Mouse (Mus musculus) splenic B cell, adult 2 months (primary cell): ENCODE measurements around the gene Hsd3b7.

Experiments used
- DNase-seq: peaks from one replicate; pipeline ENCODE4 v3.0.0-alpha.2; 2011; ENCODE audit warnings: low read depth, low spot score
- H3K27me3 ChIP-seq: 2 replicates; pipeline ENCODE4 v1.6.1; 2012; ENCODE audit warnings: mild to moderate bottlenecking, low read length, moderate library complexity, mixed read lengths; ENCODE audit not compliant: control insufficient read depth, poor library complexity, insufficient read depth, severe bottlenecking
- H3K36me3 ChIP-seq: 2 replicates; pipeline ENCODE4 v1.6.1; 2012; ENCODE audit warnings: mild to moderate bottlenecking, low read length, moderate library complexity, mixed read lengths; ENCODE audit not compliant: control insufficient read depth, poor library complexity, insufficient read depth, severe bottlenecking

The Hsd3b7 gene

DNA sequence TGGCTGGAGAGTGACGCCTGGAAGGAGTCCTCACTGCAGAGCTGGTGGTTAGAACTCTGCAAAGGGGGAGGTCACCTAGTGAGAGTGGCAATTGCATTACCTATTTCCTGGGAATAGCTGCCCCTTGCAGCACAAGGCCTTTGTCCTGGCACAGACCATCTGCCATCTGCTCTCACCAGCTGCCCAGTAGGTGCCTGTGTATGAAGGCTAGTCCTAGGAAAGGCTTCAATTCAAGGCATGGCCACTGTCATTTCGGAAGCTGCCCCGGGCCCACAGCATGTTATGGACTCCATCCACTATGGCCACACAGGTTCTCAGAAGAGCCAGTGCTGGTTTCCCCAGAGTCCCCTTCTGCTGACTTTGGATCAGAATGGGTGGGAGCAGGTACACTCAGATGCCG is 1.8 kb upstream of the Hsd3b7 start:
- DNase-seq = no peak
- Histone ChIP-seq H3K27me3 (no peaks in the 10 kb centered on the region), H3K36me3 (peaks cover 8% of the 10 kb centered on the region)

DNA sequence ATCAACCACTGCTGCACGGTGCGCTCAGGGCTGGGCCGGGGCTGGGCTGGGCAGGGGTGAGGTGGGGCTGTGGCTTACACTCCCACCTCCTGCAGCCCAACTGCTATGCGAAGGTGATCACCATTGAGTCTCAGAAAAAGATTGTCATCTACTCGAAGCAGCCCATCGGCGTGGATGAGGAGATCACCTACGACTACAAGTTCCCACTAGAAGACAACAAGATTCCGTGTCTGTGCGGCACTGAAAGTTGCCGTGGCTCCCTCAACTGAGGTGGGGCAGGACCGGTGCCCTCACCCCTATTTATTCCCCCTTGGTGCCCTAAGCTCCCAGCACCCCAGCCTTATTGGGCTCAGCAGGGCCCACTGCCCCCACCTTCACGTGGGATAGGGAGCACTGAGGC is 1.2 kb upstream of the Hsd3b7 start:
- H3K36me3 ChIP-seq = peaks cover 8% of the 10 kb centered on the region
- DNase-seq = no peak
- H3K27me3 ChIP-seq = no peaks in the 10 kb centered on the region

DNA sequence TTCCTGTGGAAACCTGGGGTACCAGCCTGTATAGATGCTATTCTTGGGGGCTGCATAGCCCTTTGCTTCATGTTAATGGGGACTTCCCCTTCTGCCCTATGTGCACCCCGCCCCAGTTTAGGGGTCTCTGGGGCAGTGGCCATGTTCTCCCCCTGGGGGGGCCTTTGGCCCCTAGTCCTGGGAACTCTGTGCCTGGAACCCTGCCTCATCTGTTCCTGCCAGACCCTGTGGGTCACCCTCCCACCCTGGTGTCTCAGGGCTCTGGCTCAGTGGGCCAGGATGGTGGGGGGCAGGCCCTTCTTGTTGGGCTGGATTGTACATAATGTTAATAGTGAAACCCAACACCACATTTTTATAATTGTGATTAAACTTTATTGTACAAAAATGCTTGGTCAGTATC is 666 bp upstream of the Hsd3b7 start:
- Histone ChIP-seq H3K27me3 (no peaks in the 10 kb centered on the region), H3K36me3 (peaks cover 8% of the 10 kb centered on the region)
- DNase-seq = no peak

DNA sequence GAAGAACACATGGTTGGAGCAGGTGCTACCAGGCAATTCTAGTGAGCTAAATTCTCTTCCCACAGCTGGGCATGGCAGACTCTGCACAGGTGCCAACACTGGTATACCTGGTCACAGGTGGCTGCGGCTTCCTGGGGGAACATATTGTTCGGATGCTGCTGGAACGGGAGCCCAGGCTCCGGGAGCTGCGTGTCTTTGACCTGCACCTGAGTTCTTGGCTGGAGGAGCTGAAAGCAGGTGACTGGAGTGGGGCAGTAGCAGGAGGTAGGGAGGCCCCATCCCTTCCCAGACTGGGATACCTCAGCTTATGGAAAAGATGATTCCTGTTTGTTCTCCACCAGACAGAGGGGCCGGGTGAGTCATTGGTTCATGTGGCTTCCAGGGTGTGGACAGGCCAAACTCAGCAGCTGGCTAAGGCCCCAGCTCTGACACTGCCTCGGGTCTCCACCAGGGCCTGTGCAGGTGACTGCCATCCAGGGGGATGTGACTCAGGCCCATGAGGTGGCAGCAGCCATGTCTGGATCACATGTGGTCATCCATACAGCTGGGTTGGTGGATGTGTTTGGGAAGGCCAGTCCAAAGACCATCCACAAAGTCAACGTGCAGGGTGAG is 712 bp downstream of the Hsd3b7 start:
- H3K36me3 ChIP-seq = peaks cover 3% of the 10 kb centered on the region
- DNase-seq = no peak
- no peaks in the 10 kb centered on the region for H3K27me3 ChIP-seq

DNA sequence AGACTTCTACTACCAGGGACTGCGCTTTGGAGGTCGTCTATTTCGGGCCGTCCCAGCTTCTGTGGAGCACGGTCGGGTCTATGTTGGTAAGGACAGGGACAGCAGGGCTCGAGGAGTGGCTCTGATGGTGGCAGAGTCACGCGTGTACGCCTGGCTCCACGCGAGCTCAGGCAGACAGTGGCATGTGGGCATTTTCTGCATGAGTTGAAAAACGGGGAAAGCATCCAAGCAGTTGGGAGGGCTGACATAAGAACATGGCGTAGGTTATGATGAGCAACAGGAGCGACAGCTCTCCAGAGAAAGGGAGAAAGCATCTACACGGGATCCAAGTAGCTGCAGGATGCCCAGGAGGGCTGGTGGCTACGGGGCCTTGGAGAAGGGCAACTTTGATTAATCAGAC is 1.9 kb downstream of the Hsd3b7 start:
- H3K27me3 ChIP-seq = no peaks in the 10 kb centered on the region
- DNase-seq = no peak
- peaks cover 2% of the 10 kb centered on the region; the same call in 1 of the 2 replicates for H3K36me3 ChIP-seq

DNA sequence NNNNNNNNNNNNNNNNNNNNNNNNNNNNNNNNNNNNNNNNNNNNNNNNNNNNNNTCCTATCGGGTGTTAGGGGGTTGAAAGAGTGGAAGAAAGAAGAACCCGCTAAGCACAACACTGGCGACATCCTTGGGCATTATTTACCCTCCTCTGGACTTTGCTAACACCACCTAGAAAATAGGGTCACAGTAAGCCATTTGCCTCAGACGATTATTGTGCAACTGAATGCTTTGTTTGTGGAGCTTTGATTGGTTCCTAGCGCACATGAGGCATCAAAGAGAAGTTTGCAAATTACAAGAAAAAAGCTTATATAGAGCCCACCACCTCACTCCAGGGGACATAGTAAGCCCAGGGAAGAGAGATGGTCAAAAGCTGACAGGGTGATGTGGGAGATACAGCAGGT is 8.4 kb downstream of the Hsd3b7 start:
- no peak for DNase-seq

DNA sequence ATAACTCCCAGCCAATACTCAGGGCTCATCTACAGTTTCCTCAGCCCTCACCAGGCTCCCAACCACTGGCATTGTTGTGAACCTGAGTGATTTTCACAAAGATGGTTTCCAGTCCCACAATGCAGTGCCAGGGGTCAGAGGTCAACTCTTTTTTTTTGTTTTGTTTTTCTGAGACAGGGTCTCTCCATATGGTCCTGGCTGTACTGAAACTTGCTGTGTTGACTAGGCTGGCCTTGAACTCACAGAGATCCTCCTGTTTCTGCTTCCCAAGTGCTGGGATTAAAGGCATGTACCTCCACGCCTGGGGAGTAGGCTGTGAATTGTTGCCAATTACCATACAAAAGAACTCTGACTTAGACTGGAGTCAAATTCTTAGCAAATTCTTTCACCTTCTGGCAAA is 9.4 kb downstream of the Hsd3b7 start:
- Histone ChIP-seq H3K27me3 (no peaks in the 10 kb centered on the region), H3K36me3 (no peaks in the 10 kb centered on the region)
- no peak for DNase-seq

More for the DNA sequence above, 8.4 kb downstream of the Hsd3b7 start:
- H3K36me3 ChIP-seq = no peaks in the 10 kb centered on the region
- H3K27me3 ChIP-seq = no peaks in the 10 kb centered on the region

DNA sequence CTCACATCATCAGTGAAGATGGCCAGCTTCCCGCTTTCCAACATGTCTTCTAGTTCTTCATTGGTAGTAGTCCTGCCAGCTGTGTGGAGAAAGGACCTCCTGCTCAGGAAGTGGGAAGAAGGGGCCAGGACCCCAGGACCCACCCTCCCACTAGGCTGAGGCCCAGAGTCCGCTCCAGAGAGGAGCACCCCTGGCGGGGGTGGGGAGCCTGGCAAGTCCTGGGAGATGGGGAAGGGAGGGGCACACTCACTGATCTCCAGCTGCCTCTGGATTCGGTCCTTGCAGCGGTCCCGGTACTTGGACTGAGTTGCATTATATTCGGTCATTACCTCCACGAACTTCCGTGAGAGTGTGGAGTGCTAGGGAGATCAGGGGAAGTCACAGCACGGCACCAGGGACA is 10.2 kb downstream of the Hsd3b7 start:
- H3K36me3 ChIP-seq = no peaks in the 10 kb centered on the region
- no peak for DNase-seq
- H3K27me3 ChIP-seq = no peaks in the 10 kb centered on the region

DNA sequence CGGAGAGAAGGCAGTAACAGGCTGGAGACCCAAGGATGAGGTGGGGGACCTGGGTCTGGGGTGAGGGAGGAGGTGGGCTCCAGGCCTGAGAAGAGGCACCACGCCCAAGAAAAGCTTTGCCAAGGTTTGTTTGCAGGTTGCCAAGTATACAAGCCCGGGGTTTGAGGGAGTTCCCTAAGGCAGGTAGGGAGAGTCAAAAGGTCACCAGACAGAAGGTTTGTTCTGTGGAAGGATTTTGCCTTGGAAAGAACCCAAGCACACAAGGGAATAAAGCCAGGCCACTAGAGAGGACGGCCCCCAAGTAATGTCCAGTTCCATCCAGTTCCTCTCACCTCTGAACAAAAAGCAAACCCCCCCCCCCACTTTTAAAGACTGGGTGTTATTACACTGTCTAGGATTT is 10.8 kb downstream of the Hsd3b7 start:
- no peak for DNase-seq
- Histone ChIP-seq H3K27me3 (no peaks in the 10 kb centered on the region), H3K36me3 (no peaks in the 10 kb centered on the region)

DNA sequence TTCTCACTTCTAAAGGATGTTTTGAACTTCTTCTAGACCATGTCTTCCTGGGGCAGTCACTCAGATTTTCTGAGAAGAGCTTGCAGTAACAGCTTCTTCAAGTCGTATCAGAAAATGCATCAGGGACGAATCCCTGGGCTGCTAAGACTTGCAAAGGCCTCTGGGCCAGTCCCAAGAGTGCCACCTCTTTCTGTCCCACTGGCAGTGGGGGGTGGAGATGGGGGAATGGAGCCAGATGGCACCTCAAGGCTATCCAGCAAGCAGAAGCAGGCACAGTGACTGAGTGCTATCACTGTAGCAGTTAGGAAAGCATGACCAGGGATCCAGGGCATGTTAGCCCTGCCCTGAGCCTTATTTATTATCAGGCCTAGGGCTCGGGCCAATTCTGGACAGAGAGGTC is 11.9 kb downstream of the Hsd3b7 start:
- Histone ChIP-seq H3K36me3 (no peaks in the 10 kb centered on the region), H3K27me3 (no peaks in the 10 kb centered on the region)
- no peak for DNase-seq

DNA sequence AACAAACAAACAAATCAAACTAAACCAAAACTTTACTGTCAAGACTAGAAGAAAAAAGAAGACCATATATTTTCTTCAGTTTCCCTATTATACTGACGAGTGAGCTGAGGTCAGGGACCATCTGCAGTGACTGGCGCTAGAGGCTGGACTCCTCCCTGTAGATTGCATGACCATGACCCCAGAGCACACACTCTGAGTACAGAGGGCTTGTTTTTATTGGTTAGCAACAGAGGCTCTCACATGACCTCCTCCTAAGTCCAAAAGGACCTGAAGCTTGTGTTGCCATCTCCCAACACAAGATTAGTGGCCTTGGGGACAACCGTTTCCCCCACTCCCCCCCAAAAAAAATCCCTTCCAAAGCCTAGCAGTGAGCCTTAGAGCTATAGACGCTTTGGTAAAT is 13.4 kb downstream of the Hsd3b7 start:
- DNase-seq = no peak
- Histone ChIP-seq H3K36me3 (no peaks in the 10 kb centered on the region), H3K27me3 (no peaks in the 10 kb centered on the region)

DNA sequence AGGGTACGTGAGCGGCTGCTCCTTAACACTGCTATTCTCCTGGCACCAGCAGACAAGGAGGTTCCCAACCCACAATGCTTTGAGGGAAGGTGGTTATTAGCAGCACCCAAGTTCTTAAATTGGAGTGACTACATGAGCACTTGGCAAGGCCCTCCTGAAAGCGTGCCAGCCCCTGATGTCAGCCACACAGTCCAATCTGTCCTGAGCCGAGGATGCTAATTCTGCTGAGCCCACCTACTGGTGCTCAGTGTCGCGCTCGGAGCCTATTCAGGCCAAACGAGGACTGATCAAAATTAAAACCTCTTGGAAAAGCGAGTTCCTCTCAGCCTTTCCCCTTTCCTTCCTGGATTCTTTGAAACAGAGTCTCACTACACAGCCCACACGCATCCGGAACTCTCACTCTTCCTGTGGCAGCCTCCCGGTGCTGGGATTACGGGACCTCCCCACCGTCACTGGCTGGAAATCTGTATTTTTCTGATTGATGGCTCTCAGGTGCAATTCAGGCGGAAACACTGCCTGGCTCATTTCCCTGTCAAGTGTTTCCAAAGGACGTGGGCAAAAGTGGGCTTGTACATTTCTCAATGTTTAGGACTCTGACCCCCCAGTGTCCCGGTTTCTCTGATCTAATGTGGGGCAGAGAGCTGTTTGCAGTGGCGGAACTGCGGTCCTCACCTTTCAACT is 14.0 kb downstream of the Hsd3b7 start:
- Histone ChIP-seq H3K36me3 (no peaks in the 10 kb centered on the region), H3K27me3 (no peaks in the 10 kb centered on the region)
- no peak for DNase-seq

DNA sequence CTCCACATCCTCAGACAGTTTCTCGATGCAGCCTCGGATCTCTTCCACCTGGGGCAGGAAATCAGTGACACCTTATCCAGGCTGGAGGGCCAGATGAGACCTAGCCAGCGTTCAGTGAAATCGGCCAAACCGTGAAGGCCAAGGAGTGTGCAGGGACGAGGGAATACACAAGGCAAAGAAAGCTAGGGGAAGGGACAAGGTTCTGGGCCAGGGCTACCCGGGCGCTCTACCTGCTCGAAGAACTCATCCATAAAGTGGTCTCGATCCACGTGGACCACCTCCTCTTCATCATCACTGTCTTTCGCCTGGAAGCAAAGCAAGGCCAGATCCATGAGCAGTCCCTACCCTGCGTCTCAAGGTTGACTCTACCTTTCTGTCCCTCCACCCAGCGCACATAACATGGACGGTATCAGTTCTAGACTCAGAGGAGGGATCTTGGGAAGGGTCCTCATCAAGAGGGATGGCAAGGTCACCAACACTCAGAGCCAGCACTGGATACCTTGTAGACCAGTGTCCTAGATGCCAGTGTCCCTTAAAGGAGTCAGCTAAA is 14.8 kb downstream of the Hsd3b7 start:
- H3K36me3 ChIP-seq = no peaks in the 10 kb centered on the region
- H3K27me3 ChIP-seq = no peaks in the 10 kb centered on the region

DNA sequence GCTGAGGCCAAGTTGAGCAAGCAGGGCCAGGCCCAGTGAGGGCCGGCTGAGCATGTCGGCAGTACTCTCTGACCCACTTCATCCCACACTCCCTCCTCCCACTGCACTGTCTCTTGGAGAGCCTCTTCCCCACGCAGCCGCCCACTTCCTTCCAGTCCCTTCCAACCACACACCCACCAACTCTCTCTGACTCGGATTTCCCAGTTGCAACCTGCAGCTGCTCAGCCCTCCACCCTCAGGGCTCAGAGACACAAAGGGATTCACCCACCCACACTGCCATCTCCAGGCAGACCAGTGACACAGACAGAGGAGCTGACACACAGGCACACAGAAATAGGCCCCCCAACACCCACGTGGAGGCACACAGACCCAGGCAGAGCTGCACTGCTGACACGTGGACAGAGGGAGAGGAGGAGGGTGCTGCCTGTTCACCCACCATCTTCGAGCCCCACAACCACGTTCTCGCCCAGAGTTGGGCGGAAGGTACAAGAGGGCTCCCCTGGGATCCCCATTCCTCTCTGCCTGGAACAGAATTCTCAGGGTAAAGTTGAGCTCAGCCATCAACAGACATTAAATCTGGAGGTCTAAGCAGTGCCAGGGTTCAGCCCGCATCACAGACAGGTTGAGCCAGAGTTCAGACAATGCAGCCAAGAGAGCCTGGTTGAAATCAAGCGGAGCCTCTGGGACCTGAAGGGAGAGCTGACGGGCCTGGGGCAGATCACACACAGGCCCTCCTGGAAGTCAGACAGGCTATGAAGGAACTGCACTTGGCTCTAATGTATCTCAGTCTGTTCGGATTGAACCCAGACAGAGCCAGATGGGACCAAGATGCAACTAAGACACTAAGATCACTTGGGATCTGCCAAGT is 15.8 kb downstream of the Hsd3b7 start:
- Histone ChIP-seq H3K27me3 (no peaks in the 10 kb centered on the region), H3K36me3 (no peaks in the 10 kb centered on the region)
- no peak for DNase-seq

More for the DNA sequence above, 14.8 kb downstream of the Hsd3b7 start:
- DNase-seq = no peak

DNA sequence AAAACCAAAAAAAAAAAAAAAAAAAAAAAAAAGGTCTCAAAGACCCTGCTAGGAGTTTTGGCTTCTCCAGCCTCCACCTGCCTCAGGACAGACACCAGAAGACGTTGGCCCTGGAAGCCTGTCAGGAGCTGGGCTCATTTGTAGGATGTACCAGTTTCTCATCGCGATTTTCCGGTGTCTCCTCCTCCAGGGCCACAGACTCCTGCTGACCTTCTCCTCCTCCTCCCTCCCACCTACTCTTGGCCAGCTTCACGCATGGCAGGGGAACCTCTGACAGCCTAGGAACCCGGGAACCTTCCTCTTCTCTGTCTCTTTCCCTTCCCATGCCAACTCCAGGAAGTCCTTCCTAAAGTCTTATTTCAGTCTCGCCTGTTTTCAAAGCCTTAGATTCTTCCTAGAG is 16.6 kb downstream of the Hsd3b7 start:
- DNase-seq = no peak
- Histone ChIP-seq H3K27me3 (no peaks in the 10 kb centered on the region), H3K36me3 (no peaks in the 10 kb centered on the region)
